Mouse (Mus musculus) heart, postnatal 0 days (tissue): Measurements from ENCODE around the gene Sf3a2.

ENCODE experiments used
- CTCF ChIP-seq: IDR thresholded peaks from 2 replicates; pipeline ENCODE4 v1.5.1; 2016; ENCODE audit warnings: antibody characterized with exemption, control low read depth, low read depth
- EP300 ChIP-seq: IDR thresholded peaks from 2 replicates; pipeline ENCODE4 v1.6.1; 2016; ENCODE audit warnings: antibody characterized with exemption, low read depth

DNA sequence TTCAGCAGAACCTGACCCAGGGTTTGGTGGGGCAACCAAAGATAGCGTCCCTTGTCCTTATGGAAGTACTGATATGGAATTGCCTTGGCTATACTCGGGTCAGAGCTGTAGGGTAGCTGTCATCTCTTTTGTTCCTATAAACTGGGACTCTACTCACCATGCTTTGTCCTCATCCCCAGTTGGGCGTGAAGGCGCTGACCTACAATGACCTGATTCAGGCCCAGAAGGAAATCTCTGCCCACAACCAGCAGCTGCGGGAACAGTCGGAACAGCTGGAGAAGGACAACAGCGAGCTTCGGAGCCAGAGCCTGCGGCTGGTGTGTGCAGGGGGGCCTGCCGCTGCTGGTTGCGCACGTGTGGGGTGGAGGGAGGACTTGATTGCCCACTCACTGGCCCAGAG is 13.1 kb upstream of the Sf3a2 start:
- TF ChIP-seq CTCF: no peak
- TF ChIP-seq EP300: no peak
